Mouse (Mus musculus) embryonic fibroblast, embryonic 13.5 days (primary cell): Measurements from ENCODE around the gene Frat2.

ENCODE experiments used
- CTCF ChIP-seq: IDR thresholded peaks from 2 replicates; pipeline ENCODE4 v1.5.1; 2011; ENCODE audit warnings: mild to moderate bottlenecking, control low read depth, low read length, moderate library complexity, borderline replicate concordance; ENCODE audit not compliant: insufficient read depth
- POLR2A ChIP-seq: IDR thresholded peaks from 2 replicates; pipeline ENCODE4 v1.6.1; 2011; ENCODE audit warnings: low read depth, mild to moderate bottlenecking, control low read depth, low read length, moderate library complexity

DNA sequence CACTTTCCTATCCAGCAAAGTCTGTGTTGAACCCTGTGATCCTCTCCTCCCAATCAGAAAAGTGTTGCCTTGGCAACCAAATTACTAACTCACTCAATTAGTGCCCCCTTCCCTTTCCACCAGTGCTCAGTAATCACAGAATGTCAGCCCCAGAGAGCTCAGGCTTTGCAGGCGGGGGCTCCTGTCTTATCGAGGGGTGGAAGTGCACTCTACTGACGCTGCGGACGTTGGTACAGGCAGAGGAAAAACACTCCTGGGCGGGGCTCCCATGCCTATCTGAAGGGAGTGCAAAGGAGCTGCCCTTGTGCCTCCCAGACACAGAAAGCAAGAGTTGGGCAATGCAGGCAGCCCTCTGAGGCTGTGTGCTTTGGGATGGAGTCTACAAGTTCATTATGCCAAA lies 12.1 kb downstream of the Frat2 start:
- no peak for TF ChIP-seq POLR2A
- TF ChIP-seq CTCF: no peak
